8 mouse cellular contexts compared by ENCODE assay signal in genomic region chr3:88477735-88478134, GRCm38 (mm10). TPM values are rescaled to one million over a fixed set of nuclear protein-coding genes. Genes with fewer than 3 reads are reported as not detected.
DNase-seq lines count a peak whose midpoint lies in the region; ATAC-seq and TF ChIP-seq lines count a peak whose summit lies in the region.

No protein-coding gene starts in this region.

- H3K36me3 ChIP-seq in hindbrain, postnatal 0 days (ENCODE audit: insufficient read depth, low read length): no peaks in the 10 kb centered on the region
- peaks cover 16% of the 10 kb centered on the region for H3K36me3 ChIP-seq in small intestine, adult 2 months (ENCODE audit: control insufficient read depth, insufficient read depth, low read length)

- no peak overlapping the region for H3K4me3 ChIP-seq in hindbrain, postnatal 0 days (ENCODE audit: low read length)
- no peak overlapping the region for H3K4me3 ChIP-seq in small intestine, adult 2 months (ENCODE audit: low read depth, low read length)

- H3K9ac ChIP-seq in hindbrain, postnatal 0 days (replicated peaks; ENCODE audit: low read length): no peak overlapping the region

- no peak overlapping the region for H3K27ac ChIP-seq in hindbrain, postnatal 0 days
- H3K27ac ChIP-seq in small intestine, adult 2 months (ENCODE audit: insufficient read depth, low read depth, low read length): no peak overlapping the region

- WGBS in hindbrain, postnatal 0 days: 1% methylated on average over 8 of the region's 8 CpGs
- WGBS in small intestine, adult 2 months: 0% methylated on average over 8 of the region's 8 CpGs

- TF ChIP-seq POLR2A in small intestine, adult 2 months (IDR thresholded peaks at IDR 0.05; ENCODE audit: low read depth, low read length): no peak

- H3K9me3 ChIP-seq in hindbrain, postnatal 0 days (ENCODE audit: low read length): no peaks in the 10 kb centered on the region

- no peaks in the 10 kb centered on the region for H3K4me1 ChIP-seq in hindbrain, postnatal 0 days (ENCODE audit: insufficient read depth, low read length)
- peaks cover 2% of the 10 kb centered on the region; the same call in 1 of the 2 replicates for H3K4me1 ChIP-seq in small intestine, adult 2 months (ENCODE audit: control insufficient read depth, insufficient read depth, insufficient read length, low read length)

- no peak overlapping the region for H3K4me2 ChIP-seq in hindbrain, postnatal 0 days (ENCODE audit: low read depth, low read length)

- peak; percentile 91 for TF ChIP-seq CTCF in hindbrain, postnatal 0 days (IDR thresholded peaks at IDR 0.05; ENCODE audit: low read depth)
- peak; percentile 82 for TF ChIP-seq CTCF in small intestine, adult 2 months (IDR thresholded peaks at IDR 0.05; ENCODE audit: extremely low read depth, insufficient read length, insufficient replicate concordance, low read depth, low read length)

- ATAC-seq in hindbrain, postnatal 0 days: peak; percentile 88
- ATAC-seq in megakaryocyte-erythroid progenitor cell, adult 5-6 weeks (replicated peaks; ENCODE audit: low FRiP score, low TSS enrichment, poor library complexity, severe bottlenecking): peak; percentile 89

- H3K27me3 ChIP-seq in hindbrain, postnatal 0 days (ENCODE audit: insufficient read depth, low read length): no peaks in the 10 kb centered on the region
- H3K27me3 ChIP-seq in small intestine, adult 2 months (ENCODE audit: control insufficient read depth, insufficient read depth, low read length): no peaks in the 10 kb centered on the region

- peak; percentile 97 for DNase-seq in heart, adult 11 months
- no peak for DNase-seq in heart, postnatal 25 days (ENCODE audit: low spot score)
- DNase-seq in cerebellum, adult 9-11 months: peak; percentile 76
- DNase-seq in frontal cortex, postnatal 25 days (ENCODE audit: low spot score in 2 of 2): peak; percentile 76 to 84
- DNase-seq in hindbrain, postnatal 0 days (ENCODE audit: low spot score): peak; percentile 84
- DNase-seq in left cerebral cortex, postnatal 25 days (ENCODE audit: low spot score in 2 of 2): peak; percentile 77 to 83

- intact Hi-C loops in heart, postnatal 25 days (cut with DNase I): no loop called here
- intact Hi-C loops in left cerebral cortex, postnatal 25 days (cut with DNase I): no loop called here

RNA-seq across cellular contexts. Expression of gene Sema4a, which starts 16.8 kb away (rescaled TPM):
- 1 to 10 TPM; 1.9 to 3.7 TPM for total RNA-seq in heart, postnatal 25 days (2021)
- total RNA-seq in hindbrain, postnatal 0 days (2014; rRNA removed): 39.4 and 45.2 TPM in 2 replicates
- polyA plus RNA-seq in hindbrain, postnatal 0 days (2015; fragmentation: Nextera tagmentation; extraction: Ambion mirVana): 25.4 and 26.5 TPM in 2 replicates
- 10 to 100 TPM; 49.2 to 57.9 TPM for total RNA-seq in left cerebral cortex, postnatal 25 days (2021)
- total RNA-seq in megakaryocyte-erythroid progenitor cell, adult 5-6 weeks (2014; fragmentation: Nextera tagmentation): 2.6 and 4.1 TPM in 2 replicates
- total RNA-seq in megakaryocyte-erythroid progenitor cell, adult 5-6 weeks (2017): 1.1 and 2.1 TPM in 2 replicates
- 137 and 321 TPM in 2 replicates for polyA plus RNA-seq in small intestine, adult 2 months (2012; rRNA removed)

RNA-seq across cellular contexts. Expression of gene Lmna, which starts 32.0 kb away (rescaled TPM):
- 100 to 1,000 TPM; 121 to 132 TPM for total RNA-seq in heart, postnatal 25 days (2021)
- 59.7 and 60.8 TPM in 2 replicates for total RNA-seq in hindbrain, postnatal 0 days (2014; rRNA removed)
- 59.1 and 61.1 TPM in 2 replicates for polyA plus RNA-seq in hindbrain, postnatal 0 days (2015; fragmentation: Nextera tagmentation; extraction: Ambion mirVana)
- 10 to 100 TPM; 42.1 to 48.7 TPM for total RNA-seq in left cerebral cortex, postnatal 25 days (2021)
- 43.0 and 61.7 TPM in 2 replicates for total RNA-seq in megakaryocyte-erythroid progenitor cell, adult 5-6 weeks (2014; fragmentation: Nextera tagmentation)
- total RNA-seq in megakaryocyte-erythroid progenitor cell, adult 5-6 weeks (2017): 49.4 and 66.7 TPM in 2 replicates
- 209 and 353 TPM in 2 replicates for polyA plus RNA-seq in small intestine, adult 2 months (2012; rRNA removed)

RNA-seq across cellular contexts. Expression of gene Slc25a44, which starts 52.8 kb away (rescaled TPM):
- 10 to 100 TPM; 11.2 to 13.2 TPM for total RNA-seq in heart, postnatal 25 days (2021)
- total RNA-seq in hindbrain, postnatal 0 days (2014; rRNA removed): 68.3 and 68.6 TPM in 2 replicates
- polyA plus RNA-seq in hindbrain, postnatal 0 days (2015; fragmentation: Nextera tagmentation; extraction: Ambion mirVana): 31.9 and 34.1 TPM in 2 replicates
- total RNA-seq in left cerebral cortex, postnatal 25 days (2021): 10 to 100 TPM; 77.4 to 79.3 TPM
- total RNA-seq in megakaryocyte-erythroid progenitor cell, adult 5-6 weeks (2014; fragmentation: Nextera tagmentation): 28.0 and 30.2 TPM in 2 replicates
- total RNA-seq in megakaryocyte-erythroid progenitor cell, adult 5-6 weeks (2017): 18.9 and 31.7 TPM in 2 replicates
- 19.7 and 44.8 TPM in 2 replicates for polyA plus RNA-seq in small intestine, adult 2 months (2012; rRNA removed)

RNA-seq across cellular contexts. Expression of gene Mex3a, which starts 54.5 kb away (rescaled TPM):
- total RNA-seq in heart, postnatal 25 days (2021): under 1 TPM; 0.39 to 0.61 TPM
- total RNA-seq in hindbrain, postnatal 0 days (2014; rRNA removed): 52.3 and 54.5 TPM in 2 replicates
- polyA plus RNA-seq in hindbrain, postnatal 0 days (2015; fragmentation: Nextera tagmentation; extraction: Ambion mirVana): 13.9 and 15.3 TPM in 2 replicates
- 1 to 10 TPM; 2.8 to 3.0 TPM for total RNA-seq in left cerebral cortex, postnatal 25 days (2021)
- 5.4 and 5.6 TPM in 2 replicates for total RNA-seq in megakaryocyte-erythroid progenitor cell, adult 5-6 weeks (2014; fragmentation: Nextera tagmentation)
- total RNA-seq in megakaryocyte-erythroid progenitor cell, adult 5-6 weeks (2017): 3.3 and 7.8 TPM in 2 replicates
- 0.41 and 0.60 TPM in 2 replicates for polyA plus RNA-seq in small intestine, adult 2 months (2012; rRNA removed)
